Mouse (Mus musculus): ENCODE measurements at regions not wholly inside any gene's neighbourhood (a gene's known extent, or its start where the extent isn't known, plus 50 kb on each side); places are given as distances from the start of the nearest gene placed in this dataset.

DNA sequence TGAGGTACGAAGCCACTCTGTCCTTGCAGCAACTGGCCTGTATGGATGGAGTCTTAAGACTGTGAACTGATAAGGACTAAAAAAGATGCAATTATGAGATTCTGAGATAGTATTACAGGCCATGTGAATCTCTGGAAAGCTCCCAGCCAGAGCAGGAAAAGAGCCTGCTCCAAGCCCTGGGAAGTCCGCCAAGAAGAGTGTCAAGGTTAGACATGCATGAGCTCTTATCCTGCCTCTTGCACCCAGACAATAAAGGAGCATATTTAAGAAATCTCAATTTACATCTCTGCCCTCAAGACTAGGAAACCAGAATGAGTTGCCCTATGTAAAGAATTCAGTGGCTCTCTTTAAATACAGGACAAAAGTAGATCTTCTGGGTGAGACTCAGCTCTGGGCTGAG, 90.8 kb upstream of the Tac1 start:
- no peak for TF ChIP-seq MAX (IDR thresholded peaks at IDR 0.05; ENCODE audit: low read depth)
- TF ChIP-seq USF1 (IDR thresholded peaks at IDR 0.05; ENCODE audit: low read depth): no peak
- TF ChIP-seq POLR2A (IDR thresholded peaks at IDR 0.05; ENCODE audit: insufficient read length, low read depth): no peak
- no peak for TF ChIP-seq CEBPB (IDR thresholded peaks at IDR 0.05; ENCODE audit: insufficient read depth, poor library complexity, severe bottlenecking)
- TF ChIP-seq MYOG (IDR thresholded peaks at IDR 0.05; ENCODE audit: control insufficient read depth in 1 of 3, insufficient read depth in 1 of 3, insufficient read length in 2 of 3, low read depth in 2 of 3): no peak
- TF ChIP-seq TCF12 (IDR thresholded peaks at IDR 0.05; ENCODE audit: insufficient read depth, poor library complexity, severe bottlenecking): no peak
- no peak for TF ChIP-seq REST (IDR thresholded peaks at IDR 0.05; ENCODE audit: insufficient read depth, insufficient read length)
- no peak for TF ChIP-seq POLR2AphosphoS2 (IDR thresholded peaks at IDR 0.05; ENCODE audit: insufficient read length, low read depth)
- no peak for TF ChIP-seq E2F4 (IDR thresholded peaks at IDR 0.05; ENCODE audit: insufficient read depth)
- TF ChIP-seq MYOD1 (IDR thresholded peaks at IDR 0.05; ENCODE audit: control insufficient read depth in 1 of 3, insufficient read length in 2 of 3, low read depth in 2 of 3): no peak
- no peak for TF ChIP-seq TCF3 (IDR thresholded peaks at IDR 0.05; ENCODE audit: insufficient read length, low read depth)
